Mouse (Mus musculus) C2C12 (cell line): ENCODE measurements at regions not wholly inside any gene's neighbourhood (a gene's known extent, or its start where the extent isn't known, plus 50 kb on each side); places are given as distances from the start of the nearest gene placed in this dataset.

Experiments used
- H3K27me3 ChIP-seq: one replicate; pipeline ENCODE4 v1.6.1; 2011; ENCODE audit not compliant: control insufficient read depth, insufficient read depth, insufficient read length
- H3K36me3 ChIP-seq: one replicate; pipeline ENCODE4 v1.6.1; 2011; ENCODE audit not compliant: control insufficient read depth, insufficient read depth
- H3K4me3 ChIP-seq: one replicate; pipeline ENCODE4 v1.5.1; 2011; ENCODE audit warnings: mild to moderate bottlenecking, control low read depth; ENCODE audit not compliant: poor library complexity, insufficient read depth, severe bottlenecking
- H3K79me2 ChIP-seq: one replicate; pipeline ENCODE4 v1.6.1; 2011; ENCODE audit not compliant: control insufficient read depth, insufficient read depth
- H3K79me3 ChIP-seq: one replicate; pipeline ENCODE4 v1.6.1; 2011; ENCODE audit warnings: low read depth, control low read depth
- H3ac ChIP-seq: one replicate; pipeline ENCODE3; 2011; ENCODE audit warnings: low read depth; ENCODE audit not compliant: control insufficient read depth, insufficient read length
- CEBPB ChIP-seq: IDR thresholded peaks from one replicate; pipeline ENCODE4 v1.6.1; 2011; ENCODE audit warnings: low read depth, mild to moderate bottlenecking, control low read depth, moderate library complexity
- CTCF ChIP-seq: IDR thresholded peaks from one replicate; pipeline ENCODE4 v1.5.1; 2011; ENCODE audit not compliant: control insufficient read depth, insufficient read depth, insufficient read length
- FOSL1 ChIP-seq: IDR thresholded peaks from one replicate; pipeline ENCODE4 v1.8.0; 2011; ENCODE audit warnings: mild to moderate bottlenecking, low read length; ENCODE audit not compliant: poor library complexity, insufficient read depth, severe bottlenecking
- MAX ChIP-seq: IDR thresholded peaks from one replicate; pipeline ENCODE4 v1.6.1; 2011; ENCODE audit warnings: mild to moderate bottlenecking, control low read depth
- MYOD1 ChIP-seq: IDR thresholded peaks from one replicate; pipeline ENCODE4 v1.6.1; 2011; ENCODE audit warnings: low read depth; ENCODE audit not compliant: control insufficient read depth, insufficient read length
- MYOG ChIP-seq: IDR thresholded peaks from one replicate; pipeline ENCODE4 v1.6.1; 2011; ENCODE audit not compliant: control insufficient read depth, insufficient read length; ENCODE audit errors: extremely low read depth
- USF1 ChIP-seq: IDR thresholded peaks from one replicate; pipeline ENCODE4 v1.6.1; 2011; ENCODE audit warnings: low read depth, mild to moderate bottlenecking, control low read depth, moderate library complexity

DNA sequence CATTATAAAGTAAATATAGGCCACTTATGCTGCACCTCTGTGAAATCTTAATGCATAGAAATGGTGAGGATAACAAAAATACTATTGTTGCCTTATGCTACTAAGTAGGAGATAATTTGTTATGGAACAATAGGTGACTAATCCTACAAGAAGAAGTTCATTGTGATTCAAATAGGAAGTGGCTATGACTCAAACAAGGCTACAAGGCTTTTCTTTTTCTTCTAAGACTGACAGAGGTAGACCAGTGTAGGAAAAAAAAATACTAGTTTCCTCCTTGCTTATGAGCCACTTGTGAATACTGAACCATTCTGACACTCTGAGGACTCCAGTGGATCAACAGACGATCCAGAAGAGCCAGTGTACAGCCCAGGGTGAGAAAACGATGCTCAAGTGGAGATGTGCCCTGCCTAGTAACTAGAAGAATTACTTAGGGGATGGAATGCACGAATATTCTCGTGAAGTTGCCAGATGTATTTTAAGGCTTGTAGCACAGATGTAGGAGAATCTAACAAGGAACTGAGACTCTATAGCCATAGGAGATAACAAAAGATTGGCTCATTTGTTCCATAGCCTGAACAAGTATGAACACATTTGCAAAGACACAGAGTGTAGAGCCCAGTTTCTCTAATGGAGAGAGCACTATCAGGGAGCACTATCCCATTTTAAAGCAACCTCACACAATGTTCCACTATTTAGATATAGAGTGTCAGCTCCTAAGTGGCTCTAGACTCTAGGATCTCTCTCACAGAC is 60.3 kb downstream of the Fzd1 start:
- TF ChIP-seq MAX (no peak), MYOG (no peak), USF1 (no peak), FOSL1 (no peak), CTCF (no peak), MYOD1 (no peak), CEBPB (no peak)
- H3ac ChIP-seq = no peak overlapping the region
- no peaks in the 10 kb centered on the region for H3K79me3 ChIP-seq
- no peaks in the 10 kb centered on the region for H3K27me3 ChIP-seq
- no peaks in the 10 kb centered on the region for H3K79me2 ChIP-seq
- no peak overlapping the region for H3K4me3 ChIP-seq
- no peaks in the 10 kb centered on the region for H3K36me3 ChIP-seq

DNA sequence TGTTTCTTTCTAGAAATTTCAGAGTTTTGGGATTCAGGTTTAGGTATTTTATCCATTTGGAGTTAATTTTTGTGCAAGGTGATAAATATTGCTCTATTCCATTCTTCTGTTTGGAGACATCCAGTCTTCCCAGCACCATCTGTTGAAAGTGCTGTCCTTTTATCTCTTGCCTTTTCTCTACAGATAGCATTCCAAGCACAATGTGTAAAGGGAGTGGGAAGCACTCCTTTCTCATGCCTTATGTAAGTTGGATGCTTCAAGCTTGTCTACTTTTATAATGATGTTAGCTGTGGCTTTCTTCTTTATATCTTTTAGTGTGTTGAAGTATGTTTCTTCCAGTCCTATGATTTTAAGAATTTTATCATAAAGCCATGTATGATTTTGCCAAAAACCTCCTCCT is 61.1 kb downstream of the Fzd1 start:
- no peaks in the 10 kb centered on the region for H3K79me3 ChIP-seq
- no peaks in the 10 kb centered on the region for H3K27me3 ChIP-seq
- no peaks in the 10 kb centered on the region for H3K36me3 ChIP-seq
- H3K4me3 ChIP-seq = no peak overlapping the region
- TF ChIP-seq FOSL1 (no peak), MAX (no peak)
- no peaks in the 10 kb centered on the region for H3K79me2 ChIP-seq
- H3ac ChIP-seq = no peak overlapping the region

DNA sequence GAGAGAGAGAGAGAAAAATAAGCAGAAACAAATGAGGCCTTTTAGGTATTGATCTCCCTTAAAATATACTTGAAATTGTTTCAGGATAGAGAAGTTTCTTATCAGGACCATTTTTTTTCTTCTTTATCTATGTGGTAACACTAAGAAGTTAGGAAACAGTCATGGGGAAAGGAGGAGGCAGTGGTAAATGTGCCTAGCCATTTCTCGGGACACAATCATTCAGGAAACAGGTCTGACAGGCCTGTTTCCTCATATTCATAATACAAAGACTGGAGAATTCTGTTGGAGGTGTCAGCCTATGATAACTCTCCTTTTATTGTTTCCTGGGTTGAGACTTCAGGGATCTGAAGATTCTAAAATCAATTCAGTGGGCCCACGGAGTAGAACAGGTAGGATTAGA is 68.7 kb downstream of the Fzd1 start:
- Histone ChIP-seq H3ac (no peak overlapping the region), H3K79me2 (no peaks in the 10 kb centered on the region), H3K79me3 (no peaks in the 10 kb centered on the region), H3K27me3 (no peaks in the 10 kb centered on the region), H3K4me3 (no peak overlapping the region), H3K36me3 (no peaks in the 10 kb centered on the region)
- TF ChIP-seq MYOD1 (no peak), USF1 (no peak), MYOG (no peak), CEBPB (no peak), FOSL1 (no peak), CTCF (no peak), MAX (no peak)

DNA sequence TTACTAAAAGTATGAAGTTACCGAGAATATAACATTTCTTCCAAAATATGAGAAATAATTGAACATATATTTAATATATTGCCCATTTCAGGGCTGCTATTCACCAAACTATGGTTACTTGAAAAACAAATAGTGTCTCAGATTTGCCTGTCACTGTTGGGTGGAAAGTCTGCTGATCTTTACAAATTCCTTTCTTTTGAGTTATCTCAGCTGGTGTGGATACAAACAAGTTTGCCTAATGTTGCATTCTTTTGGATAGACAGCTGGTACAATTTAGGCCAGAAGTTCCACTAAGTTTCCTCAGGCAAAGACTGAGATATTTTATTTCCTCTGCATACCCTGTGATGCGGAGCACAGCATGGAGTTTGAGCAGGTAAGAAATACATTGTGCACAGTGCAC is 82.5 kb downstream of the Fzd1 start:
- H3K4me3 ChIP-seq = no peak overlapping the region
- no peak overlapping the region for H3ac ChIP-seq
- no peaks in the 10 kb centered on the region for H3K36me3 ChIP-seq
- TF ChIP-seq CEBPB = no peak
- no peak for TF ChIP-seq MAX
- no peak for TF ChIP-seq FOSL1
- TF ChIP-seq MYOG = no peak
- no peak for TF ChIP-seq CTCF
- no peaks in the 10 kb centered on the region for H3K79me2 ChIP-seq
- H3K27me3 ChIP-seq = no peaks in the 10 kb centered on the region
- no peaks in the 10 kb centered on the region for H3K79me3 ChIP-seq

DNA sequence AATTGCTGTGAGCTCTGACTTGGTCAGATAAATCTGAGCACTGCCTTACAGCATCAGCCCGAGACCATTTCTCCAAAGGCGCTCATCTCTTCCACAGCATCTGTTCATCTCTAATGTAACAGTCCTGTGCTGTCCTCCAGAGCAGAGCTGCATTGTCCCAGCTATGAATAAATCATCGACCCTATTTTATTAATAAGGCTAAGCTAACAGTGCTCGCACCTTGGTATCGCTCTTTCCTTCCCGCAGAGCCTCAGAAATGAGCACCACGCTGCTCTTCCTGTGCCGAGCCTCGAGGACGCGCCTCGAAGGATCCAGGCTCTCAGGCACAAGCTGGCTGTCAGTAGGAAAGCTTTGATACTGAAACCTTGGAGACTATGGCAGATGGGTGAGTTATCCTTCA is 91.5 kb downstream of the Fzd1 start:
- no peaks in the 10 kb centered on the region for H3K79me2 ChIP-seq
- no peak overlapping the region for H3K4me3 ChIP-seq
- H3K79me3 ChIP-seq = no peaks in the 10 kb centered on the region
- H3ac ChIP-seq = no peak overlapping the region
- TF ChIP-seq CTCF = no peak
- TF ChIP-seq CEBPB = no peak
- no peak for TF ChIP-seq USF1
- TF ChIP-seq MYOG = no peak
- H3K27me3 ChIP-seq = no peaks in the 10 kb centered on the region
- no peaks in the 10 kb centered on the region for H3K36me3 ChIP-seq

DNA sequence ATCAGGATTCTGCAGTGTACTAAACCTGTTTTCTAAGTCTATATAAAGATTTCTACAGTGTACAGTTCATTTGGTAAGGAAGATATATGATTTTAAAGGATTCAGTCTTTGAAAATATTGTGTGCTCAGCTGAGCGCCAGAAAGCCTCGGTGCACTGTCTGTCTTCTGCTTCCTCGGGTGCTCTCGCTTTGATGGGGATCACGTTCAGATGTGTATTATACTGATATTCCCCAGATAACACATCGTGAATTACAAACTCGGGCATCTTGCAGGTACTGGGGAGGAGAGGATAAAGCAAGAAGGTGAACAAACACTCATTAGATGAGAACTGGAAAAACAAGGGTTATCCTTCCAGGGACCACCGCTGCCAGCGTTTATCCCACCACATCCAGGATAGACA is 91.9 kb downstream of the Fzd1 start:
- Histone ChIP-seq H3K79me2 (no peaks in the 10 kb centered on the region), H3K27me3 (no peaks in the 10 kb centered on the region), H3K79me3 (no peaks in the 10 kb centered on the region), H3K36me3 (no peaks in the 10 kb centered on the region), H3K4me3 (no peak overlapping the region), H3ac (no peak overlapping the region)
- TF ChIP-seq MYOG = no peak
- TF ChIP-seq MAX = no peak
- TF ChIP-seq USF1 = no peak
- TF ChIP-seq CEBPB = no peak

DNA sequence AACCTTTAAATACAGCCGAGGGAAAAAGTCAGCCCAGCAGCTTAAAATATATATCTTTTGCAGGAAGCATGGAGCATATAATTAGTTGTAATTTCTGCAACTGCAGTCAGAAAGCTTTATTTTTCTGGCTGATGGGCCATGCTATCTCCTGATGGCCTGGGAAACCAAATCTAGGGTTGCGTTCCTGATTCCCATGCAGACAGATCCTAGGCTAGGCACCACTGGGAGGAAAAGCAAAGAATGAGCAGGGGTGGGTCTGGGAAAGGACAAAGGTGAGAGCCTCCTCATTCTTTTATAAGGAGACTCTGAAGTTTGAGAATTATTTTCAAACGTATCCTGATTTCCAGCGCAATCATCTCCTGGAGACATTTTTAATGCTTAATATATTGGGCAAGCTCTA is 92.9 kb downstream of the Fzd1 start:
- TF ChIP-seq MYOG (no peak), MYOD1 (no peak), FOSL1 (no peak), MAX (no peak), CEBPB (no peak), USF1 (no peak), CTCF (no peak)
- Histone ChIP-seq H3ac (no peak overlapping the region), H3K27me3 (no peaks in the 10 kb centered on the region), H3K36me3 (no peaks in the 10 kb centered on the region), H3K4me3 (no peak overlapping the region), H3K79me2 (no peaks in the 10 kb centered on the region), H3K79me3 (no peaks in the 10 kb centered on the region)
